Mouse (Mus musculus) adrenal gland, postnatal 0 days (tissue): ENCODE results near the gene Dppa3. TPM values are rescaled to one million over a fixed set of nuclear protein-coding genes. Genes with fewer than 3 reads are reported as not detected.

Source experiments
- polyA plus RNA-seq: library from polyadenylated mRNA; unstranded; fragments of >200 nt; fragmentation: Nextera tagmentation; extraction: Ambion mirVana; gene quantifications from 2 replicates; pipeline ENCODE4 v1.2.1, GENCODE M21; 2015

Dppa3 gene
- 0.41 and 0.44 TPM in 2 replicates for polyA plus RNA-seq

DNA sequence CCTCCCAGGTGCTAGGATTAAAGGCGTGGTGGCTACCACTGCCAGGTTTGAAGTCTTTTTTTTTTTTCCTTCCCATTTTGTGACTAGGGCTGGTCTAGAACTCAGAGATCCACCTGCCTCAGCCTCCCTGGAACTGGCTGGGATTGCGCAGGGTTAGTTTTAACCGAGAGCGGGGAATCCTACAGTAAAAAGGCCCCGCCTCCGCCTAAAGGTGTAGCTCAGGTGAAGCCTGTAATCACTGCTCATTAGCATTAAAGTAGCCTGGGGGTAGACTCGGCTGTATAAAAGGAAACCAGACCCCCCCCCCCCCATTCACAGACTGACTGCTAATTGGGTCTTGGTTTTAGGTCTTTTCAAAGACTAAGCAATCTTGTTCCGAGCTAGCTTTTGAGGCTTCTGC lies at the start of gene Dppa3:
Gene Dppa3, plus strand, starts transcription at position 301 of the 400 bp plus-strand sequence.

DNA sequence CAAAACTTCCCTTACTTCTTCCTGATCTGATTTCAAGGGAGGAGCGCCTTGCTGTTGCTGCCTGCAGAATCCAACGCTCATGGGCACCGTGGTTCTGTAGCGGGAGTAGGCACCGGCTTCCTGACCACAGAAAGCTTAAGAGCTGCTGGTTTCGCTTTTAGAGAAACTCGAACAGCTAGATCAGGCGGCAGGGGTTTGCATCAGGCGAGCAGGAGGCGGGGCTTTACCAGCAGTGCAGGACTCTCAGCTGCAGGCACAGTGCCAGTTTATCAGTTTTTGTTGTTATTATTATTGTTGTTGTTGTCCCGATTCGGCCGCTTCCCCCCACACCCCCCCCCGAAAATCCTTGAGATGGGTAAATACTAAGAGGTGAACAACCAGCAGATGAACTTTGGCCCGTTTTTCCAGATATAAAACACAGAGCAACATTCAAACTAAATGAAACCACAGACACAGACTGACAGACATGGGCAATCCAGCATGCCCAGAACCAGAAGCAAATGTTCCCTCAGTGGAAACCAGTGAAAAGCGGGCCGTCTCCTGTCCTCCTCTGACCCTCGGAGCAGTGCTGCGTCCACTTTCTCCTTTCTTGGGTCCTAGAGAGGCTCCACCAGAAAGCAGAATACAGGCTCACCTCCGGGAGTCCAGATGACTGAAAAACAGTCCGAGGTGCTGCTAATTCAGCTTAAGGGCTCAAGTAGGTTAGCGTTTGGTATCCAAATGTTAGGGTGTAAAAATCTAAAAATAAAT lies 23.8 kb upstream of the Dppa3 start, which contains the start of gene Apobec1:
Gene Apobec1, minus strand, starts transcription at position 203 of the 750 bp plus-strand sequence.

DNA sequence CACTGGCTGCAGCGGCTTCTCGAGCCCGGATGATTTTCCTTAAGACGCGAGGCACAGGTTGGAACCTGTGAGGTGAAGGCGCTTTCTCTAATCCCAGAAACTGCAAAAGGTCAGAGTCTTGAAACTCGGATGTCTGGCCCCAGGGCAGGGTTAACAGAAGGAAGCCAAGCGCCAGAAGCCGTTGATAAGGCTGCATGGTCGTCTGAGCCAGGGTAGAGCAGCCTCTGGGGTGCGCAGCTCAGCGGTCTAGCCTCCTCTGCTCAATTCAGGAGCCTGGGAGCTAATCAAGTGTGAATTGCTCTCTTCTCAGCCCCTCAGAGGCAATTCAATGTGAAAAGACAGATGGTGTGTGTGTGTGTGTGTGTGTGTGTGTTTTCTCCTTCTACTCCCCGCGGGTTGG lies 16.4 kb upstream of the Dppa3 start, which contains the start of gene Gdf3:
Gene Gdf3, minus strand, starts transcription at position 317 of the 400 bp plus-strand sequence.

Other genes starting within 250 kb of the Dppa3 start
- gene Rimklb, start 127.6 kb upstream of the Dppa3 start, polyA plus RNA-seq, result 2.1 and 2.8 TPM in 2 replicates
- 287 and 449 TPM in 2 replicates for gene Mfap5, start 120.6 kb upstream of the Dppa3 start, polyA plus RNA-seq
- not detected in 2 replicates for gene Aicda, start 72.6 kb upstream of the Dppa3 start, polyA plus RNA-seq
- 6.3 and 9.7 TPM in 2 replicates for gene Apobec1, start 24.0 kb upstream of the Dppa3 start, polyA plus RNA-seq
- 0.69 TPM in 1 of 2 replicates, not detected in the other for gene Gdf3, start 16.3 kb upstream of the Dppa3 start, polyA plus RNA-seq
- 0.08 and 0.25 TPM in 2 replicates for gene Nanog, start 81.1 kb downstream of the Dppa3 start, polyA plus RNA-seq
- 16.5 and 31.8 TPM in 2 replicates for gene Slc2a3, start 175.2 kb downstream of the Dppa3 start, polyA plus RNA-seq
- 4.2 and 4.8 TPM in 2 replicates for gene Foxj2, start 193.5 kb downstream of the Dppa3 start, polyA plus RNA-seq
- 4.9 and 5.8 TPM in 2 replicates for gene C3ar1, start 229.8 kb downstream of the Dppa3 start, polyA plus RNA-seq
- gene Necap1, start 248.1 kb downstream of the Dppa3 start, polyA plus RNA-seq, result 46.9 and 49.3 TPM in 2 replicates